Mouse (Mus musculus): ENCODE measurements around the gene Gm20388. TPM values are rescaled to one million over a fixed set of nuclear protein-coding genes. Genes with fewer than 3 reads are reported as not detected.

Gm20388 gene
- polyA plus RNA-seq, 1 experiment from 2014 or later, result 4.4 TPM

GRCm38 (mm10) chr8:122049266-122049665, 2138.6 kb downstream of the Gm20388 start:
- Histone ChIP-seq H3K9ac (replicated peaks) (no peak overlapping the region), H3K36me3 (no peaks in the 10 kb centered on the region), H3K4me3 (replicated peaks) (no peak overlapping the region), H3K27ac (no peak overlapping the region), H3K27me3 (no peaks in the 10 kb centered on the region), H3K9me3 (no peaks in the 10 kb centered on the region), H3K4me2 (replicated peaks) (no peak overlapping the region), H3K4me1 (replicated peaks) (no peaks in the 10 kb centered on the region)
- 86% methylated on average over 4 of the region's 4 CpGs for WGBS
- no peak for ATAC-seq

- H3K9me3 ChIP-seq, result no peaks in the 10 kb centered on the region
- H3K27ac ChIP-seq, result no peak overlapping the region
- peaks cover 5% of the 10 kb centered on the region; the same call in 1 of the 2 replicates for H3K4me1 ChIP-seq (replicated peaks)
- no peak overlapping the region for H3K9ac ChIP-seq (replicated peaks)
- H3K4me3 ChIP-seq (replicated peaks), result no peak overlapping the region
- ATAC-seq, result 0 out of 2 replicates have a peak, but pooled peaks have one; percentile 6
- H3K36me3 ChIP-seq, result no peaks in the 10 kb centered on the region
- no peaks in the 10 kb centered on the region for H3K27me3 ChIP-seq
- WGBS, result 58% methylated on average over 2 of the region's 2 CpGs
- H3K4me2 ChIP-seq (replicated peaks), result no peak overlapping the region
Observed at GRCm38 (mm10) chr8:122049923-122050322, 2139.3 kb downstream of the Gm20388 start.

- H3K27ac ChIP-seq, result no peak overlapping the region
- peaks cover 12% of the 10 kb centered on the region for H3K4me1 ChIP-seq (replicated peaks)
- no peak for ATAC-seq
- no peaks in the 10 kb centered on the region for H3K36me3 ChIP-seq
- no peak overlapping the region for H3K4me2 ChIP-seq (replicated peaks)
- H3K9me3 ChIP-seq, result no peaks in the 10 kb centered on the region
- H3K4me3 ChIP-seq (replicated peaks), result no peak overlapping the region
- whole genome bisulfite sequencing, result 91% methylated on average over 9 of the region's 9 CpGs
- H3K9ac ChIP-seq (replicated peaks), result no peak overlapping the region
- no peaks in the 10 kb centered on the region for H3K27me3 ChIP-seq
Observed at GRCm38 (mm10) chr8:122050620-122051019, 2140.0 kb downstream of the Gm20388 start.

GRCm38 (mm10) chr8:122055321-122055720, 2144.7 kb downstream of the Gm20388 start:
- Histone ChIP-seq H3K4me3 (replicated peaks) (no peak overlapping the region), H3K27me3 (no peaks in the 10 kb centered on the region), H3K4me2 (replicated peaks) (no peak overlapping the region), H3K9me3 (no peaks in the 10 kb centered on the region), H3K4me1 (replicated peaks) (peaks cover 12% of the 10 kb centered on the region), H3K9ac (replicated peaks) (no peak overlapping the region), H3K36me3 (no peaks in the 10 kb centered on the region), H3K27ac (no peak overlapping the region)
- 61% methylated on average over 10 of the region's 10 CpGs for WGBS
- ATAC-seq, result no peak

- Histone ChIP-seq H3K36me3 (no peaks in the 10 kb centered on the region), H3K9ac (replicated peaks) (no peak overlapping the region), H3K4me2 (replicated peaks) (no peak overlapping the region), H3K4me1 (replicated peaks) (peaks cover 12% of the 10 kb centered on the region), H3K4me3 (replicated peaks) (no peak overlapping the region), H3K27me3 (no peaks in the 10 kb centered on the region), H3K27ac (no peak overlapping the region), H3K9me3 (no peaks in the 10 kb centered on the region)
- no peak; the same call in 1 of the 2 replicates for ATAC-seq
- WGBS, result 20% methylated on average over 1 of the region's 1 CpGs
Observed at GRCm38 (mm10) chr8:122056113-122056512, 2145.5 kb downstream of the Gm20388 start.

GRCm38 (mm10) chr8:122056882-122057281, 2146.2 kb downstream of the Gm20388 start:
- WGBS, result 88% methylated on average over 7 of the region's 7 CpGs
- no peaks in the 10 kb centered on the region for H3K36me3 ChIP-seq

GRCm38 (mm10) chr8:122058510-122058909, 2147.9 kb downstream of the Gm20388 start:
- H3K27ac ChIP-seq, result no peak overlapping the region
- peaks cover 12% of the 10 kb centered on the region for H3K4me1 ChIP-seq (replicated peaks)
- no peak overlapping the region for H3K9ac ChIP-seq (replicated peaks)
- no peaks in the 10 kb centered on the region for H3K9me3 ChIP-seq
- H3K4me3 ChIP-seq (replicated peaks), result no peak overlapping the region
- no peaks in the 10 kb centered on the region for H3K36me3 ChIP-seq
- ATAC-seq, result no peak
- 56% methylated on average over 9 of the region's 9 CpGs for WGBS
- H3K27me3 ChIP-seq, result no peaks in the 10 kb centered on the region
- no peak overlapping the region for H3K4me2 ChIP-seq (replicated peaks)

More at GRCm38 (mm10) chr8:122056882-122057281, 2146.2 kb downstream of the Gm20388 start:
- Histone ChIP-seq H3K9ac (replicated peaks) (no peak overlapping the region), H3K27ac (no peak overlapping the region), H3K4me3 (replicated peaks) (no peak overlapping the region), H3K9me3 (no peaks in the 10 kb centered on the region), H3K4me1 (replicated peaks) (peaks cover 12% of the 10 kb centered on the region), H3K4me2 (replicated peaks) (no peak overlapping the region), H3K27me3 (no peaks in the 10 kb centered on the region)
- no peak for ATAC-seq

- ATAC-seq, result no peak
- Histone ChIP-seq H3K27me3 (no peaks in the 10 kb centered on the region), H3K9me3 (no peaks in the 10 kb centered on the region), H3K4me2 (replicated peaks) (no peak overlapping the region), H3K4me1 (replicated peaks) (peaks cover 12% of the 10 kb centered on the region), H3K9ac (replicated peaks) (no peak overlapping the region), H3K27ac (no peak overlapping the region), H3K36me3 (no peaks in the 10 kb centered on the region), H3K4me3 (replicated peaks) (no peak overlapping the region)
- WGBS, result 88% methylated on average over 8 of the region's 8 CpGs
Observed at GRCm38 (mm10) chr8:122058951-122059350, 2148.3 kb downstream of the Gm20388 start.

GRCm38 (mm10) chr8:122062508-122063223, 2152.0 kb downstream of the Gm20388 start:
- Histone ChIP-seq H3K4me3 (replicated peaks) (no peak overlapping the region), H3K36me3 (no peaks in the 10 kb centered on the region), H3K4me1 (replicated peaks) (no peaks in the 10 kb centered on the region), H3K9me3 (no peaks in the 10 kb centered on the region), H3K27me3 (no peaks in the 10 kb centered on the region), H3K27ac (no peak overlapping the region), H3K9ac (replicated peaks) (no peak overlapping the region), H3K4me2 (replicated peaks) (no peak overlapping the region)
- WGBS, result 84% methylated on average over 12 of the region's 12 CpGs
- no peak for ATAC-seq

- H3K36me3 ChIP-seq, result no peaks in the 10 kb centered on the region
- no peak overlapping the region for H3K4me3 ChIP-seq (replicated peaks)
- H3K9me3 ChIP-seq, result no peaks in the 10 kb centered on the region
- WGBS, result 83% methylated on average over 7 of the region's 7 CpGs
- H3K4me1 ChIP-seq (replicated peaks), result no peaks in the 10 kb centered on the region
- no peak overlapping the region for H3K4me2 ChIP-seq (replicated peaks)
- 0 out of 2 replicates have a peak overlapping the region, but pooled peaks have one; percentile 10 for H3K9ac ChIP-seq (replicated peaks)
- no peak for ATAC-seq
- no peak overlapping the region for H3K27ac ChIP-seq
- 0 out of 2 replicates have a peak, but pooled peaks cover 1% of the 10 kb centered on the region for H3K27me3 ChIP-seq
Observed at GRCm38 (mm10) chr8:122064353-122064752, 2153.7 kb downstream of the Gm20388 start.

GRCm38 (mm10) chr8:122067783-122068505, 2157.3 kb downstream of the Gm20388 start:
- no peak for ATAC-seq
- H3K4me2 ChIP-seq (replicated peaks), result no peak overlapping the region
- H3K4me3 ChIP-seq (replicated peaks), result no peak overlapping the region

GRCm38 (mm10) chr8:122068609-122069008, 2158.0 kb downstream of the Gm20388 start:
- 84% methylated on average over 13 of the region's 13 CpGs for WGBS
- no peak overlapping the region for H3K27ac ChIP-seq
- H3K9me3 ChIP-seq, result no peaks in the 10 kb centered on the region
- H3K27me3 ChIP-seq, result 0 out of 2 replicates have a peak, but pooled peaks cover 2% of the 10 kb centered on the region
- H3K9ac ChIP-seq (replicated peaks), result no peak overlapping the region
- H3K36me3 ChIP-seq, result no peaks in the 10 kb centered on the region
- H3K4me2 ChIP-seq (replicated peaks), result no peak overlapping the region
- H3K4me1 ChIP-seq (replicated peaks), result no peaks in the 10 kb centered on the region
- no peak for ATAC-seq
- no peak overlapping the region for H3K4me3 ChIP-seq (replicated peaks)

More at GRCm38 (mm10) chr8:122067783-122068505, 2157.3 kb downstream of the Gm20388 start:
- Histone ChIP-seq H3K9ac (replicated peaks) (no peak overlapping the region), H3K27me3 (0 out of 2 replicates have a peak, but pooled peaks cover 2% of the 10 kb centered on the region), H3K4me1 (replicated peaks) (no peaks in the 10 kb centered on the region), H3K9me3 (no peaks in the 10 kb centered on the region), H3K27ac (no peak overlapping the region), H3K36me3 (no peaks in the 10 kb centered on the region)
- WGBS, result 77% methylated on average over 15 of the region's 15 CpGs

Data from midbrain, embryonic 13.5 days (tissue).